Mouse (Mus musculus) thymus, postnatal 36 days (tissue): ENCODE measurements at regions not wholly inside any gene's neighbourhood (a gene's known extent, or its start where the extent isn't known, plus 50 kb on each side); places are given as distances from the start of the nearest gene placed in this dataset.
"Not testable (repeated sequence)": the region's sequence is repeated elsewhere in the genome, so short reads cannot be mapped to it uniquely, and the experiment has no call there.

Experiments
- DNase-seq, 2 experiments: peaks; one replicate each; pipeline ENCODE4 v3.0.0; 2022; ENCODE audit warnings: mixed read lengths in 2 of 2

GRCm38 (mm10) chr3:40226772-40227171, 304.3 kb upstream of the Intu start:
- no peak for DNase-seq

- no peak for DNase-seq
Measured at GRCm38 (mm10) chr3:40243499-40244101, 287.5 kb upstream of the Intu start.

GRCm38 (mm10) chr3:40254376-40254775, 276.7 kb upstream of the Intu start:
- no peak for DNase-seq

- DNase-seq = no peak
Measured at GRCm38 (mm10) chr3:40262536-40262935, 268.6 kb upstream of the Intu start.

- no peak for DNase-seq
Measured at GRCm38 (mm10) chr3:40267514-40267913, 263.6 kb upstream of the Intu start.

GRCm38 (mm10) chr3:40282926-40283325, 248.2 kb upstream of the Intu start:
- DNase-seq = no peak

GRCm38 (mm10) chr3:40286959-40287710, 244.0 kb upstream of the Intu start:
- no peak for DNase-seq

GRCm38 (mm10) chr3:40297120-40297519, 234.0 kb upstream of the Intu start:
- DNase-seq = no peak

- no peak for DNase-seq
Measured at GRCm38 (mm10) chr3:40320319-40320718, 210.8 kb upstream of the Intu start.

- DNase-seq = no peak
Measured at GRCm38 (mm10) chr3:40325872-40326803, 204.9 kb upstream of the Intu start.

GRCm38 (mm10) chr3:40339492-40340030, 191.5 kb upstream of the Intu start:
- no peak for DNase-seq

- no peak for DNase-seq
Measured at GRCm38 (mm10) chr3:40355103-40355502, 176.0 kb upstream of the Intu start.

GRCm38 (mm10) chr3:40368421-40368820, 162.7 kb upstream of the Intu start:
- DNase-seq = no peak

GRCm38 (mm10) chr3:40371411-40371810, 159.7 kb upstream of the Intu start:
- DNase-seq = no peak

GRCm38 (mm10) chr3:40376220-40376619, 154.9 kb upstream of the Intu start:
- DNase-seq = not testable (repeated sequence)

- no peak for DNase-seq
Measured at GRCm38 (mm10) chr3:40377416-40377815, 153.7 kb upstream of the Intu start.

- DNase-seq = no peak
Measured at GRCm38 (mm10) chr3:40379063-40379462, 152.0 kb upstream of the Intu start.

GRCm38 (mm10) chr3:40391631-40392030, 139.5 kb upstream of the Intu start:
- no peak for DNase-seq

GRCm38 (mm10) chr3:40398184-40398583, 132.9 kb upstream of the Intu start:
- no peak for DNase-seq

- DNase-seq = no peak
Measured at GRCm38 (mm10) chr3:40403402-40403801, 127.7 kb upstream of the Intu start.

- no peak for DNase-seq
Measured at GRCm38 (mm10) chr3:40405095-40405948, 125.8 kb upstream of the Intu start.

- no peak for DNase-seq
Measured at GRCm38 (mm10) chr3:40405949-40406236, 125.2 kb upstream of the Intu start.
